In the genomic region with DNA sequence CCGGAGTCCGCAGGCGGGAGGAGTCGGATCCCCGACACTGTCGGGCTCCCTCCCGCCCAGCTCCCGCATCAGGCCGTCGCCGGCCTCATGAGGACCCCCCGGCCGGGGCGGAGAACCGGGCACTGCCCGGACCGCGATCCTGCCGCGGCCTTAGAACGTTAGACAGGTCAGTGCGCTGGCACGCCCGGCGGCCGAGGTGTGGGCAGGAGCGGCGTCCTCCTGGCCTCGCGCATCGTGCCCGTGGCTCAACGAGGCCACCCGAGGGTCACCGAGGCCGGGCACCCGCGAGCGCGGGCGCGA, we compare ENCODE assay signal across 8 mouse cellular contexts. TPM values are rescaled to one million over a fixed set of nuclear protein-coding genes. Genes with fewer than 3 reads are reported as not detected.
DNase-seq lines count a peak whose midpoint lies in the region; ATAC-seq lines count a peak whose summit lies in the region.

No protein-coding gene starts in this region.

- WGBS in kidney, embryonic 16.5 days = 0% methylated on average over 41 of the region's 42 CpGs
- WGBS in embryonic facial prominence, embryonic 10.5 days = under 1% methylated on average over 42 of the region's 42 CpGs
- WGBS in hindbrain, embryonic 14.5 days = 0% methylated on average over 38 of the region's 42 CpGs
- under 1% methylated on average over 39 of the region's 42 CpGs for WGBS in midbrain, embryonic 16.5 days

- peak overlapping the region; percentile 100 for H3K4me2 ChIP-seq in kidney, embryonic 16.5 days (replicated peaks; ENCODE audit: low read depth, low read length)
- peak overlapping the region; percentile 95 for H3K4me2 ChIP-seq in hindbrain, embryonic 14.5 days (replicated peaks)
- peak overlapping the region; percentile 75 for H3K4me2 ChIP-seq in midbrain, embryonic 16.5 days (ENCODE audit: low read length)

- no peaks in the 10 kb centered on the region for H3K36me3 ChIP-seq in kidney, embryonic 16.5 days (ENCODE audit: insufficient read depth, low read length)
- H3K36me3 ChIP-seq in embryonic facial prominence, embryonic 10.5 days (replicated peaks) = no peaks in the 10 kb centered on the region
- H3K36me3 ChIP-seq in hindbrain, embryonic 14.5 days (replicated peaks; ENCODE audit: control insufficient read depth, insufficient read depth) = peaks cover 24% of the 10 kb centered on the region
- H3K36me3 ChIP-seq in midbrain, embryonic 16.5 days (ENCODE audit: control insufficient read depth, insufficient read depth, low read length) = no peaks in the 10 kb centered on the region

- H3K4me1 ChIP-seq in kidney, embryonic 16.5 days (ENCODE audit: insufficient read depth, low read length) = peaks cover 17% of the 10 kb centered on the region
- peaks cover 41% of the 10 kb centered on the region for H3K4me1 ChIP-seq in embryonic facial prominence, embryonic 10.5 days
- H3K4me1 ChIP-seq in hindbrain, embryonic 14.5 days (replicated peaks; ENCODE audit: control insufficient read depth, insufficient read depth, low read length) = peaks cover 19% of the 10 kb centered on the region
- H3K4me1 ChIP-seq in midbrain, embryonic 16.5 days (ENCODE audit: control insufficient read depth, insufficient read depth, low read length) = peaks cover 16% of the 10 kb centered on the region

- peak overlapping the region; percentile 68 for H3K9ac ChIP-seq in kidney, embryonic 16.5 days (replicated peaks; ENCODE audit: low read length)
- H3K9ac ChIP-seq in hindbrain, embryonic 14.5 days = peak overlapping the region; percentile 99
- H3K9ac ChIP-seq in midbrain, embryonic 16.5 days (ENCODE audit: low read depth, low read length) = peak overlapping the region; percentile 94

- DNase-seq in kidney, postnatal 14 days = no peak
- no peak for DNase-seq in embryonic facial prominence, embryonic 10.5 days (ENCODE audit: low spot score)
- DNase-seq in hindbrain, embryonic 14.5 days (ENCODE audit: low spot score) = no peak
- no peak for DNase-seq in layer of hippocampus, postnatal 25 days (ENCODE audit: extremely low spot score in 1 of 2, low spot score in 1 of 2)
- no peak for DNase-seq in T-cell, adult 2 months (ENCODE audit: low spot score)
- no peak for DNase-seq in urinary bladder, adult 18-20 months (ENCODE audit: low spot score in 2 of 2)

- ATAC-seq in kidney, embryonic 16.5 days (ENCODE audit: low FRiP score, low TSS enrichment) = peak; percentile 59
- peak; percentile 62 for ATAC-seq in hindbrain, embryonic 14.5 days (ENCODE audit: low FRiP score)
- peak; percentile 57 for ATAC-seq in midbrain, embryonic 16.5 days

- no peaks in the 10 kb centered on the region for H3K9me3 ChIP-seq in kidney, embryonic 16.5 days (ENCODE audit: low read length)
- H3K9me3 ChIP-seq in embryonic facial prominence, embryonic 10.5 days = no peaks in the 10 kb centered on the region
- no peaks in the 10 kb centered on the region for H3K9me3 ChIP-seq in hindbrain, embryonic 14.5 days (ENCODE audit: control insufficient read depth, low read length)
- no peaks in the 10 kb centered on the region for H3K9me3 ChIP-seq in midbrain, embryonic 16.5 days (replicated peaks; ENCODE audit: control insufficient read depth, low read length, poor library complexity, severe bottlenecking)

- H3K27me3 ChIP-seq in kidney, embryonic 16.5 days (ENCODE audit: insufficient read depth, low read length) = peaks cover 49% of the 10 kb centered on the region
- peaks cover 77% of the 10 kb centered on the region for H3K27me3 ChIP-seq in embryonic facial prominence, embryonic 10.5 days (replicated peaks; ENCODE audit: low read depth, poor library complexity, severe bottlenecking)
- peaks cover 37% of the 10 kb centered on the region for H3K27me3 ChIP-seq in hindbrain, embryonic 14.5 days (ENCODE audit: control insufficient read depth, insufficient read depth, low read length)
- peaks cover 8% of the 10 kb centered on the region; the same call in 1 of the 2 replicates for H3K27me3 ChIP-seq in midbrain, embryonic 16.5 days (ENCODE audit: control insufficient read depth, insufficient read depth, low read depth, low read length)

- H3K27ac ChIP-seq in kidney, embryonic 16.5 days (ENCODE audit: low read length) = no peak overlapping the region
- peak overlapping the region; percentile 84 for H3K27ac ChIP-seq in embryonic facial prominence, embryonic 10.5 days (replicated peaks)
- peak overlapping the region; percentile 95 for H3K27ac ChIP-seq in hindbrain, embryonic 14.5 days
- peak overlapping the region; percentile 95 for H3K27ac ChIP-seq in midbrain, embryonic 16.5 days (ENCODE audit: low read length)

- H3K4me3 ChIP-seq in kidney, embryonic 16.5 days (ENCODE audit: low read length) = peak overlapping the region; percentile 62
- H3K4me3 ChIP-seq in embryonic facial prominence, embryonic 10.5 days = peak overlapping the region; percentile 72
- H3K4me3 ChIP-seq in hindbrain, embryonic 14.5 days (replicated peaks; ENCODE audit: low read length) = peak overlapping the region; percentile 94
- peak overlapping the region; percentile 89 for H3K4me3 ChIP-seq in midbrain, embryonic 16.5 days (ENCODE audit: low read depth, low read length)

RNA-seq across cellular contexts. Expression of a gene that starts 0.3 kb away (rescaled TPM):
- 7.2 and 10.1 TPM in 2 replicates for polyA plus RNA-seq in kidney, embryonic 16.5 days (2015; fragmentation: Nextera tagmentation; extraction: Ambion mirVana)
- 3.0 and 3.8 TPM in 2 replicates for polyA plus RNA-seq in embryonic facial prominence, embryonic 10.5 days (2016; fragmentation: Nextera tagmentation; extraction: Ambion mirVana)
- polyA plus RNA-seq in hindbrain, embryonic 14.5 days (2014; fragmentation: Nextera tagmentation; extraction: Ambion mirVana) = 73.7 and 79.1 TPM in 2 replicates
- polyA plus RNA-seq in midbrain, embryonic 16.5 days (2015; fragmentation: Nextera tagmentation; extraction: Ambion mirVana) = 60.7 and 71.7 TPM in 2 replicates
- total RNA-seq in layer of hippocampus, postnatal 25 days (2021) = 100 to 1,000 TPM; 113 to 114 TPM

RNA-seq across cellular contexts. Expression of a gene that starts 15.1 kb away (rescaled TPM):
- polyA plus RNA-seq in kidney, embryonic 16.5 days (2015; fragmentation: Nextera tagmentation; extraction: Ambion mirVana) = 2.7 and 4.4 TPM in 2 replicates
- polyA plus RNA-seq in embryonic facial prominence, embryonic 10.5 days (2016; fragmentation: Nextera tagmentation; extraction: Ambion mirVana) = 2.1 and 2.9 TPM in 2 replicates
- polyA plus RNA-seq in hindbrain, embryonic 14.5 days (2014; fragmentation: Nextera tagmentation; extraction: Ambion mirVana) = 0.94 and 0.99 TPM in 2 replicates
- 1.1 and 1.2 TPM in 2 replicates for polyA plus RNA-seq in midbrain, embryonic 16.5 days (2015; fragmentation: Nextera tagmentation; extraction: Ambion mirVana)
- total RNA-seq in layer of hippocampus, postnatal 25 days (2021) = 10 to 100 TPM; 10.5 to 25.1 TPM

RNA-seq across cellular contexts. Expression of a gene that starts 24.6 kb away (rescaled TPM):
- polyA plus RNA-seq in kidney, embryonic 16.5 days (2015; fragmentation: Nextera tagmentation; extraction: Ambion mirVana) = 47.8 and 53.8 TPM in 2 replicates
- polyA plus RNA-seq in embryonic facial prominence, embryonic 10.5 days (2016; fragmentation: Nextera tagmentation; extraction: Ambion mirVana) = 26.9 and 29.6 TPM in 2 replicates
- 23.5 and 25.5 TPM in 2 replicates for polyA plus RNA-seq in hindbrain, embryonic 14.5 days (2014; fragmentation: Nextera tagmentation; extraction: Ambion mirVana)
- polyA plus RNA-seq in midbrain, embryonic 16.5 days (2015; fragmentation: Nextera tagmentation; extraction: Ambion mirVana) = 19.6 and 20.2 TPM in 2 replicates
- 100 to 1,000 TPM; 295 to 338 TPM for total RNA-seq in layer of hippocampus, postnatal 25 days (2021)

RNA-seq across cellular contexts. Expression of a gene that starts 30.2 kb away (rescaled TPM):
- 115 and 125 TPM in 2 replicates for polyA plus RNA-seq in kidney, embryonic 16.5 days (2015; fragmentation: Nextera tagmentation; extraction: Ambion mirVana)
- 107 and 115 TPM in 2 replicates for polyA plus RNA-seq in embryonic facial prominence, embryonic 10.5 days (2016; fragmentation: Nextera tagmentation; extraction: Ambion mirVana)
- polyA plus RNA-seq in hindbrain, embryonic 14.5 days (2014; fragmentation: Nextera tagmentation; extraction: Ambion mirVana) = 223 and 231 TPM in 2 replicates
- polyA plus RNA-seq in midbrain, embryonic 16.5 days (2015; fragmentation: Nextera tagmentation; extraction: Ambion mirVana) = 254 and 255 TPM in 2 replicates
- total RNA-seq in layer of hippocampus, postnatal 25 days (2021) = 100 to 1,000 TPM; 210 to 243 TPM

RNA-seq across cellular contexts. Expression of a gene that starts 44.4 kb away (rescaled TPM):
- polyA plus RNA-seq in kidney, embryonic 16.5 days (2015; fragmentation: Nextera tagmentation; extraction: Ambion mirVana) = 106 and 110 TPM in 2 replicates
- 59.7 and 60.1 TPM in 2 replicates for polyA plus RNA-seq in embryonic facial prominence, embryonic 10.5 days (2016; fragmentation: Nextera tagmentation; extraction: Ambion mirVana)
- 78.1 and 83.0 TPM in 2 replicates for polyA plus RNA-seq in hindbrain, embryonic 14.5 days (2014; fragmentation: Nextera tagmentation; extraction: Ambion mirVana)
- polyA plus RNA-seq in midbrain, embryonic 16.5 days (2015; fragmentation: Nextera tagmentation; extraction: Ambion mirVana) = 132 and 138 TPM in 2 replicates
- 100 to 1,000 TPM; 105 to 107 TPM for total RNA-seq in layer of hippocampus, postnatal 25 days (2021)
